Mouse (Mus musculus): ENCODE measurements around the gene Coro2a. TPM values are rescaled to one million over a fixed set of nuclear protein-coding genes. Genes with fewer than 3 reads are reported as not detected.
"Not testable (repeated sequence)": the region's sequence is repeated elsewhere in the genome, so short reads cannot be mapped to it uniquely, and the experiment has no call there.

Gene Coro2a
- polyA plus RNA-seq, 1 experiment from 2014 or later: 5.9 TPM

GRCm38 (mm10) chr4:46634881-46635280 lies 32.9 kb upstream of the Coro2a start:
- no peak overlapping the region for H3K4me2 ChIP-seq (replicated peaks; ENCODE audit: low read depth, low read length)
- no peak overlapping the region for H3K4me3 ChIP-seq (ENCODE audit: low read length)
- no peak overlapping the region for H3K27ac ChIP-seq (ENCODE audit: low read length)
- ATAC-seq (ENCODE audit: low FRiP score, low TSS enrichment): no peak
- no peaks in the 10 kb centered on the region for H3K36me3 ChIP-seq (ENCODE audit: insufficient read depth, low read length)
- 55% methylated on average over 6 of the region's 6 CpGs for WGBS
- H3K9me3 ChIP-seq (ENCODE audit: low read length): no peaks in the 10 kb centered on the region
- H3K9ac ChIP-seq (replicated peaks; ENCODE audit: low read length): no peak overlapping the region
- no peaks in the 10 kb centered on the region for H3K27me3 ChIP-seq (ENCODE audit: insufficient read depth, low read length)
- H3K4me1 ChIP-seq (ENCODE audit: insufficient read depth, low read length): peaks cover 10% of the 10 kb centered on the region

- H3K4me3 ChIP-seq (ENCODE audit: low read length); H3K27ac ChIP-seq (ENCODE audit: low read length); H3K9me3 ChIP-seq (ENCODE audit: low read length); H3K27me3 ChIP-seq (ENCODE audit: insufficient read depth, low read length); H3K36me3 ChIP-seq (ENCODE audit: insufficient read depth, low read length); H3K9ac ChIP-seq (replicated peaks; ENCODE audit: low read length); ATAC-seq (ENCODE audit: low FRiP score, low TSS enrichment); H3K4me2 ChIP-seq (replicated peaks; ENCODE audit: low read depth, low read length): not testable (repeated sequence)
- H3K4me1 ChIP-seq (ENCODE audit: insufficient read depth, low read length): peaks cover 21% of the 10 kb centered on the region
- WGBS: 64% methylated on average over 6 of the region's 6 CpGs
Measured at GRCm38 (mm10) chr4:46633565-46633964, 31.6 kb upstream of the Coro2a start.

GRCm38 (mm10) chr4:46632465-46632864 lies 30.5 kb upstream of the Coro2a start:
- Histone ChIP-seq H3K27me3 (ENCODE audit: insufficient read depth, low read length) (no peaks in the 10 kb centered on the region), H3K9ac (replicated peaks; ENCODE audit: low read length) (no peak overlapping the region), H3K36me3 (ENCODE audit: insufficient read depth, low read length) (no peaks in the 10 kb centered on the region), H3K9me3 (ENCODE audit: low read length) (no peaks in the 10 kb centered on the region), H3K4me1 (ENCODE audit: insufficient read depth, low read length) (peaks cover 21% of the 10 kb centered on the region), H3K27ac (ENCODE audit: low read length) (no peak overlapping the region), H3K4me3 (ENCODE audit: low read length) (no peak overlapping the region), H3K4me2 (replicated peaks; ENCODE audit: low read depth, low read length) (no peak overlapping the region)
- WGBS: 56% methylated on average over 2 of the region's 2 CpGs
- ATAC-seq (ENCODE audit: low FRiP score, low TSS enrichment): no peak

- no peaks in the 10 kb centered on the region for H3K9me3 ChIP-seq (ENCODE audit: low read length)
- H3K9ac ChIP-seq (replicated peaks; ENCODE audit: low read length): no peak overlapping the region
- 0 out of 2 replicates have a peak, but pooled peaks have one; percentile 18 for ATAC-seq (ENCODE audit: low FRiP score, low TSS enrichment)
- no peak overlapping the region for H3K27ac ChIP-seq (ENCODE audit: low read length)
- H3K4me2 ChIP-seq (replicated peaks; ENCODE audit: low read depth, low read length): no peak overlapping the region
- H3K36me3 ChIP-seq (ENCODE audit: insufficient read depth, low read length): no peaks in the 10 kb centered on the region
- H3K4me1 ChIP-seq (ENCODE audit: insufficient read depth, low read length): peaks cover 21% of the 10 kb centered on the region
- 53% methylated on average over 9 of the region's 9 CpGs for WGBS
- no peak overlapping the region for H3K4me3 ChIP-seq (ENCODE audit: low read length)
- H3K27me3 ChIP-seq (ENCODE audit: insufficient read depth, low read length): no peaks in the 10 kb centered on the region
Measured at GRCm38 (mm10) chr4:46630390-46630789, 28.4 kb upstream of the Coro2a start.

DNA sequence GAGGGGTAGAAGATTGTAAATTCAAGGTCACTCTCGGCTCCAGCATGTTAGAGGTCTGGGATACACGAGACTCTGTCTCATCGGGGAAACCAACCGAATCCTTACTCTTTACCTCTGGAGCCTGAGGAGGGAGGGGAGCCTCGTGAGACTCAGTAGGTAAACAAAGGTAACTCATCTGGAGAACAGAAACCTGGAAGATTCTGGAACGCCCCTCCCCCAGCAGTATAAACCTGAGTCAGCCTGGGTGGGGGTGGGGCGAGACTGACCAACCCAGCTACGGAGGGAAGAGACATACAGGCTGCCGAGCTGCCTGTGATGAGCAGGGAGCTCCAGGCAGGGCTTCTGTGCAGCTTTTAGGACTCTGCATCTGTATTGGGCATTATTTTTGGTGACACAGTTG lies 26.9 kb upstream of the Coro2a start:
- Histone ChIP-seq H3K4me1 (ENCODE audit: insufficient read depth, low read length) (peaks cover 18% of the 10 kb centered on the region), H3K27ac (ENCODE audit: low read length) (no peak overlapping the region), H3K27me3 (ENCODE audit: insufficient read depth, low read length) (no peaks in the 10 kb centered on the region), H3K9ac (replicated peaks; ENCODE audit: low read length) (0 out of 2 replicates have a peak overlapping the region, but pooled peaks have one; percentile 22), H3K4me2 (replicated peaks; ENCODE audit: low read depth, low read length) (peak overlapping the region; percentile 29), H3K4me3 (ENCODE audit: low read length) (no peak overlapping the region), H3K36me3 (ENCODE audit: insufficient read depth, low read length) (no peaks in the 10 kb centered on the region), H3K9me3 (ENCODE audit: low read length) (no peaks in the 10 kb centered on the region)
- ATAC-seq (ENCODE audit: low FRiP score, low TSS enrichment): 0 out of 2 replicates have a peak, but pooled peaks have one; percentile 39
- WGBS: 15% methylated on average over 9 of the region's 9 CpGs

- no peak for ATAC-seq (ENCODE audit: low FRiP score, low TSS enrichment)
- Histone ChIP-seq H3K27ac (ENCODE audit: low read length) (no peak overlapping the region), H3K36me3 (ENCODE audit: insufficient read depth, low read length) (no peaks in the 10 kb centered on the region), H3K4me3 (ENCODE audit: low read length) (no peak overlapping the region), H3K9me3 (ENCODE audit: low read length) (no peaks in the 10 kb centered on the region), H3K4me2 (replicated peaks; ENCODE audit: low read depth, low read length) (no peak overlapping the region), H3K9ac (replicated peaks; ENCODE audit: low read length) (no peak overlapping the region), H3K27me3 (ENCODE audit: insufficient read depth, low read length) (no peaks in the 10 kb centered on the region), H3K4me1 (ENCODE audit: insufficient read depth, low read length) (peaks cover 18% of the 10 kb centered on the region)
- 79% methylated on average over 11 of the region's 11 CpGs for WGBS
Measured at GRCm38 (mm10) chr4:46628081-46628480, 26.1 kb upstream of the Coro2a start.

- 68% methylated on average over 10 of the region's 10 CpGs for WGBS
- no peaks in the 10 kb centered on the region; the same call in 1 of the 2 replicates for H3K27me3 ChIP-seq (ENCODE audit: insufficient read depth, low read length)
- H3K4me3 ChIP-seq (ENCODE audit: low read length): no peak overlapping the region
- H3K4me2 ChIP-seq (replicated peaks; ENCODE audit: low read depth, low read length): no peak overlapping the region
- no peak overlapping the region for H3K27ac ChIP-seq (ENCODE audit: low read length)
- no peak for ATAC-seq (ENCODE audit: low FRiP score, low TSS enrichment)
- H3K4me1 ChIP-seq (ENCODE audit: insufficient read depth, low read length): peaks cover 13% of the 10 kb centered on the region
- no peak overlapping the region for H3K9ac ChIP-seq (replicated peaks; ENCODE audit: low read length)
- no peaks in the 10 kb centered on the region for H3K36me3 ChIP-seq (ENCODE audit: insufficient read depth, low read length)
- H3K9me3 ChIP-seq (ENCODE audit: low read length): no peaks in the 10 kb centered on the region
Measured at GRCm38 (mm10) chr4:46625101-46625500, 23.1 kb upstream of the Coro2a start.

GRCm38 (mm10) chr4:46623007-46623406 lies 21.0 kb upstream of the Coro2a start:
- WGBS: 90% methylated on average over 5 of the region's 5 CpGs
- Histone ChIP-seq H3K27ac (ENCODE audit: low read length) (no peak overlapping the region), H3K27me3 (ENCODE audit: insufficient read depth, low read length) (no peaks in the 10 kb centered on the region; the same call in 1 of the 2 replicates), H3K4me2 (replicated peaks; ENCODE audit: low read depth, low read length) (no peak overlapping the region), H3K9me3 (ENCODE audit: low read length) (no peaks in the 10 kb centered on the region), H3K4me3 (ENCODE audit: low read length) (no peak overlapping the region), H3K36me3 (ENCODE audit: insufficient read depth, low read length) (no peaks in the 10 kb centered on the region), H3K9ac (replicated peaks; ENCODE audit: low read length) (no peak overlapping the region), H3K4me1 (ENCODE audit: insufficient read depth, low read length) (no peaks in the 10 kb centered on the region)
- no peak for ATAC-seq (ENCODE audit: low FRiP score, low TSS enrichment)

DNA sequence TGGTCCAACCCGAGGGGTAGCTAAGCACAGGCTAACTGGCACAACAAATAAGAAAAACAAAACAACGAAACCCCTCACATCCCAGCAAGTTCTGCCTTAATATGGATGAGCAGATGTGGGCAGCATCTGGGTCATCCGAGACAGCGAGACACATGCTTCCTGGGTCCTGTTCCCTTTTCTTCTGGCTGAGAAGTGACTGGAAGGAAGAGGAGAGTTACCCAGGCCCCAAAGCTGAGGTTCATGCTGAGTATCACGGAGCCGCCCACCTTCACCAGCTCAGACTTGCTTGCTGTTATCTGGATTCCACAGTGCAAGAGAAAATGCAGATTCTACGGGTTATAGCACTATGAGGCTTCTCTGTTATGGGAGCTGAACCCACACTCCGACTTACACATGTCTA lies 18.9 kb upstream of the Coro2a start:
- Histone ChIP-seq H3K9me3 (ENCODE audit: low read length) (no peaks in the 10 kb centered on the region), H3K4me2 (replicated peaks; ENCODE audit: low read depth, low read length) (no peak overlapping the region), H3K4me1 (ENCODE audit: insufficient read depth, low read length) (no peaks in the 10 kb centered on the region), H3K27me3 (ENCODE audit: insufficient read depth, low read length) (no peaks in the 10 kb centered on the region; the same call in 1 of the 2 replicates), H3K36me3 (ENCODE audit: insufficient read depth, low read length) (no peaks in the 10 kb centered on the region), H3K9ac (replicated peaks; ENCODE audit: low read length) (no peak overlapping the region), H3K27ac (ENCODE audit: low read length) (no peak overlapping the region), H3K4me3 (ENCODE audit: low read length) (no peak overlapping the region)
- no peak for ATAC-seq (ENCODE audit: low FRiP score, low TSS enrichment)
- WGBS: 82% methylated on average over 8 of the region's 8 CpGs

GRCm38 (mm10) chr4:46620330-46620729 lies 18.3 kb upstream of the Coro2a start:
- Histone ChIP-seq H3K27me3 (ENCODE audit: insufficient read depth, low read length) (no peaks in the 10 kb centered on the region; the same call in 1 of the 2 replicates), H3K9ac (replicated peaks; ENCODE audit: low read length) (no peak overlapping the region), H3K9me3 (ENCODE audit: low read length) (no peaks in the 10 kb centered on the region), H3K36me3 (ENCODE audit: insufficient read depth, low read length) (no peaks in the 10 kb centered on the region), H3K4me1 (ENCODE audit: insufficient read depth, low read length) (no peaks in the 10 kb centered on the region), H3K4me3 (ENCODE audit: low read length) (no peak overlapping the region), H3K4me2 (replicated peaks; ENCODE audit: low read depth, low read length) (peak overlapping the region; percentile 28; the same call in 1 of the 2 replicates), H3K27ac (ENCODE audit: low read length) (no peak overlapping the region)
- ATAC-seq (ENCODE audit: low FRiP score, low TSS enrichment): peak; percentile 70; the same call in 1 of the 2 replicates
- WGBS: 13% methylated on average over 23 of the region's 23 CpGs

Data from kidney, embryonic 16.5 days (tissue).